Mouse (Mus musculus) thymus, adult 2 months (tissue): ENCODE data around the gene Fgf4. TPM values are rescaled to one million over a fixed set of nuclear protein-coding genes. Genes with fewer than 3 reads are reported as not detected.

ENCODE experiments used
- DNase-seq: peaks from one replicate; pipeline ENCODE4 v3.0.0; 2021
- H3K27ac ChIP-seq: fragments of 200-500 bp; 2 replicates; pipeline ENCODE4 v1.5.1; 2012; ENCODE audit warnings: low read length, control low read depth; ENCODE audit not compliant: control insufficient read depth, insufficient read depth
- H3K27me3 ChIP-seq: fragments of 200-500 bp; 2 replicates; pipeline ENCODE4 v1.6.1; 2012; ENCODE audit warnings: mild to moderate bottlenecking, low read length, moderate library complexity, mixed read lengths; ENCODE audit not compliant: control insufficient read depth, insufficient read depth
- H3K36me3 ChIP-seq: fragments of 200-500 bp; 2 replicates; pipeline ENCODE4 v1.6.1; 2012; ENCODE audit warnings: mild to moderate bottlenecking, low read length, moderate library complexity; ENCODE audit not compliant: control insufficient read depth, insufficient read depth
- H3K4me1 ChIP-seq: fragments of 200-500 bp; replicated peaks from 2 replicates; pipeline ENCODE4 v1.6.1; 2012; ENCODE audit warnings: low read length; ENCODE audit not compliant: control insufficient read depth, insufficient read depth
- H3K4me3 ChIP-seq: fragments of 200-500 bp; 2 replicates; pipeline ENCODE4 v1.5.1; 2012; ENCODE audit warnings: mild to moderate bottlenecking, low read length, control low read depth, moderate library complexity; ENCODE audit not compliant: control insufficient read depth, insufficient read depth
- CTCF ChIP-seq: fragments of 200-500 bp; IDR thresholded peaks from 2 replicates; pipeline ENCODE4 v1.5.1; 2012; ENCODE audit warnings: mild to moderate bottlenecking, control low read depth, low read length, moderate library complexity, borderline replicate concordance; ENCODE audit not compliant: control insufficient read depth, poor library complexity, insufficient read depth; ENCODE audit errors: extremely low read depth
- POLR2A ChIP-seq: fragments of 200-500 bp; IDR thresholded peaks from 2 replicates; pipeline ENCODE4 v1.6.1; 2012; ENCODE audit warnings: mild to moderate bottlenecking, low read length, control low read depth, moderate library complexity; ENCODE audit not compliant: control insufficient read depth, poor library complexity, insufficient read depth; ENCODE audit errors: extremely low read depth
- WGBS: fragments of 180-500 bp; shearing (Covaris S2); methylation state at CpG from one replicate; pipeline ENCODE4 v1.1.7; 2018; 5-methylcytosine and 5-hydroxymethylcytosine counted together
- polyA plus RNA-seq: library from polyadenylated mRNA; depleted of rRNA; stranded (reverse); fragments of >200 nt; gene quantifications from 2 replicates; pipeline ENCODE4 v1.2.3, GENCODE M21; 2012

The Fgf4 gene
- polyA plus RNA-seq, 1 experiment = 0.19 TPM

- H3K36me3 ChIP-seq = no peaks in the 10 kb centered on the region
- TF ChIP-seq CTCF (no peak), POLR2A (no peak)
- no peak overlapping the region for H3K4me3 ChIP-seq
- H3K27me3 ChIP-seq = peaks cover 3% of the 10 kb centered on the region; the same call in 1 of the 2 replicates
- H3K4me1 ChIP-seq = 0 out of 2 replicates have a peak, but pooled peaks cover 3% of the 10 kb centered on the region
- DNase-seq = no peak
- no peak overlapping the region for H3K27ac ChIP-seq
- 51% methylated on average over 7 of the region's 7 CpGs for WGBS
Observed at GRCm38 (mm10) chr7:144857158-144857557, 10.0 kb downstream of the Fgf4 start.

GRCm38 (mm10) chr7:144857826-144858342, 10.7 kb downstream of the Fgf4 start:
- DNase-seq = no peak
- Histone ChIP-seq H3K27ac (no peak overlapping the region), H3K4me1 (0 out of 2 replicates have a peak, but pooled peaks cover 3% of the 10 kb centered on the region), H3K4me3 (no peak overlapping the region), H3K27me3 (peaks cover 6% of the 10 kb centered on the region; the same call in 1 of the 2 replicates), H3K36me3 (no peaks in the 10 kb centered on the region)
- 92% methylated on average over 3 of the region's 3 CpGs for WGBS
- TF ChIP-seq CTCF = no peak

DNA sequence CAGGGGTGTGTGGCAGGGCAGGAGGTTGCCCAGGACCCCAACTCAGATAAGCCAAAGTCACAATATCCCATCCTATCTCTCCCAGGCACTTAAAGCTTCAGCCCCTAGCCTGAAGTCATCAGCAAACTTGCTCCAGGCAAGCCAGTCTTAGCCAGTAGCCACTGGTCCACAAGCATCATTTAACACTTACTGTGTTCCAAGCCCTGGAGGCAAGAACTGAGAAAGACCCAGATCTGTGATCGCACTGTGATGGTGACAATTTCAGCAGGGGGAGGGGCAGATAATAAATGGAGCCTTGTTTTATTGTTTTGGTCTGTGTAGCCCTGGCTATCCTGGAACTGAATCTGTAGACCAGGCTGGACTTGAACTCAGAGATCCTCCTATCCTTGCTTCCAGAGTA, 11.5 kb downstream of the Fgf4 start:
- TF ChIP-seq CTCF (no peak), POLR2A (no peak)
- H3K4me3 ChIP-seq = no peak overlapping the region
- H3K27ac ChIP-seq = no peak overlapping the region
- DNase-seq = no peak
- 0 out of 2 replicates have a peak, but pooled peaks cover 3% of the 10 kb centered on the region for H3K4me1 ChIP-seq
- H3K36me3 ChIP-seq = no peaks in the 10 kb centered on the region
- 100% methylated on average over 1 of the region's 1 CpGs for WGBS
- peaks cover 6% of the 10 kb centered on the region; the same call in 1 of the 2 replicates for H3K27me3 ChIP-seq

- H3K4me3 ChIP-seq = no peak overlapping the region
- 0 out of 2 replicates have a peak, but pooled peaks cover 3% of the 10 kb centered on the region for H3K4me1 ChIP-seq
- H3K27ac ChIP-seq = no peak overlapping the region
- TF ChIP-seq POLR2A (no peak), CTCF (no peak)
- H3K36me3 ChIP-seq = no peaks in the 10 kb centered on the region
- H3K27me3 ChIP-seq = peaks cover 6% of the 10 kb centered on the region; the same call in 1 of the 2 replicates
- 7% methylated on average over 72 of the region's 72 CpGs for WGBS
- no peak for DNase-seq
Observed at GRCm38 (mm10) chr7:144861056-144861768, 14.0 kb downstream of the Fgf4 start.

DNA sequence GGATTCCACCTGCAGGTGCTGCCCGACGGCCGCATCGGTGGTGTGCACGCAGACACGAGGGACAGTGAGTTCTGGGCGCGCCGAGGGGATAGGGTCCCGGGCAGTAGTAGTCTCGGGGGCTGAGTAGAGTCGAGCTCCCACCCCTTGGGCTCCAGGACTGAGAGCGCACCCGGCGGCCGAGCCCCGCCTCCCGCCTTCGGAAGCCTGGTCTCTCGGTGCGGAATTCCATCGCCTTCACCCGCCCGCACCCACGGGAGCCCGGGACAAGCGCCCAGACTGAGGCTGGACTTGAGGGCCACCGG, 14.6 kb downstream of the Fgf4 start:
- DNase-seq = no peak
- Histone ChIP-seq H3K36me3 (no peaks in the 10 kb centered on the region), H3K4me3 (no peak overlapping the region), H3K27me3 (peaks cover 6% of the 10 kb centered on the region; the same call in 1 of the 2 replicates), H3K27ac (no peak overlapping the region), H3K4me1 (0 out of 2 replicates have a peak, but pooled peaks cover 3% of the 10 kb centered on the region)
- no peak for TF ChIP-seq CTCF
- WGBS = 8% methylated on average over 28 of the region's 28 CpGs

- H3K27ac ChIP-seq = no peak overlapping the region
- no peak for DNase-seq
- H3K36me3 ChIP-seq = no peaks in the 10 kb centered on the region
- 6% methylated on average over 15 of the region's 15 CpGs for WGBS
- TF ChIP-seq CTCF (no peak), POLR2A (no peak)
- H3K4me3 ChIP-seq = no peak overlapping the region
- H3K4me1 ChIP-seq = 0 out of 2 replicates have a peak, but pooled peaks cover 3% of the 10 kb centered on the region
- peaks cover 6% of the 10 kb centered on the region; the same call in 1 of the 2 replicates for H3K27me3 ChIP-seq
Observed at GRCm38 (mm10) chr7:144862126-144862525, 15.0 kb downstream of the Fgf4 start.
